Mouse (Mus musculus): ENCODE results near the gene Hdlbp. TPM values are rescaled to one million over a fixed set of nuclear protein-coding genes. Genes with fewer than 3 reads are reported as not detected.
A peak's percentile ranks its signal among the peaks of the same experiment; 100 is the strongest.

Hdlbp gene
- 226 and 232 TPM in 2 replicates for polyA plus RNA-seq (2011; ENCODE audit: insufficient read depth, insufficient read length, low read depth, missing spikeins)

- Histone ChIP-seq H3K9me3 (replicated peaks; ENCODE audit: control insufficient read depth, insufficient read depth, low read length, poor library complexity, severe bottlenecking) (no peaks in the 10 kb centered on the region), H3K9ac (ENCODE audit: low read depth, poor library complexity, severe bottlenecking) (peak within 1 kb of the TSS; percentile 75), H3K36me3 (ENCODE audit: control insufficient read depth, insufficient read depth, low read length, poor library complexity, severe bottlenecking) (no peaks in the 10 kb centered on the region), H3K27me3 (ENCODE audit: control insufficient read depth, insufficient read depth, low read length, poor library complexity, severe bottlenecking) (no peaks in the 10 kb centered on the region), H3K4me3 (ENCODE audit: low read depth, low read length) (peak within 1 kb of the TSS; percentile 88), H3K27ac (ENCODE audit: insufficient read depth, low read length) (peak within 1 kb of the TSS; percentile 81), H3K4me1 (ENCODE audit: control insufficient read depth, insufficient read depth, low read length) (no peaks in the 10 kb centered on the region)
- TF ChIP-seq EP300 (IDR thresholded peaks at IDR 0.05; ENCODE audit: insufficient read depth, low read depth, low read length), result 0 out of 2 replicates have a peak, but pooled peaks have one; percentile 41
- TF ChIP-seq POLR2A (IDR thresholded peaks at IDR 0.05; ENCODE audit: insufficient read depth, low read length), result peak; percentile 64
- no peak for TF ChIP-seq CTCF (IDR thresholded peaks at IDR 0.05; ENCODE audit: low read depth, low read length)
These were observed at the start of gene Hdlbp for GRCm38 (mm10) chr1:93478586-93479475. Gene Hdlbp, minus strand, starts transcription at chr1:93478815.

GRCm38 (mm10) chr1:93522325-93522724 lies 43.7 kb upstream of the Hdlbp start:
- H3K4me3 ChIP-seq (ENCODE audit: low read depth, low read length), result no peak overlapping the region
- no peak overlapping the region for H3K27ac ChIP-seq (ENCODE audit: insufficient read depth, low read length)
- H3K4me1 ChIP-seq (ENCODE audit: control insufficient read depth, insufficient read depth, low read length), result no peaks in the 10 kb centered on the region
- no peak for TF ChIP-seq POLR2A (IDR thresholded peaks at IDR 0.05; ENCODE audit: insufficient read depth, low read length)
- TF ChIP-seq EP300 (IDR thresholded peaks at IDR 0.05; ENCODE audit: insufficient read depth, low read depth, low read length), result no peak
- no peak for TF ChIP-seq CTCF (IDR thresholded peaks at IDR 0.05; ENCODE audit: low read depth, low read length)
- H3K9me3 ChIP-seq (replicated peaks; ENCODE audit: control insufficient read depth, insufficient read depth, low read length, poor library complexity, severe bottlenecking), result no peaks in the 10 kb centered on the region
- H3K9ac ChIP-seq (ENCODE audit: low read depth, poor library complexity, severe bottlenecking), result no peak overlapping the region
- H3K36me3 ChIP-seq (ENCODE audit: control insufficient read depth, insufficient read depth, low read length, poor library complexity, severe bottlenecking), result no peaks in the 10 kb centered on the region
- H3K27me3 ChIP-seq (ENCODE audit: control insufficient read depth, insufficient read depth, low read length, poor library complexity, severe bottlenecking), result no peaks in the 10 kb centered on the region

GRCm38 (mm10) chr1:93521491-93521890 lies 42.9 kb upstream of the Hdlbp start:
- Histone ChIP-seq H3K27ac (ENCODE audit: insufficient read depth, low read length) (no peak overlapping the region), H3K4me1 (ENCODE audit: control insufficient read depth, insufficient read depth, low read length) (no peaks in the 10 kb centered on the region), H3K36me3 (ENCODE audit: control insufficient read depth, insufficient read depth, low read length, poor library complexity, severe bottlenecking) (no peaks in the 10 kb centered on the region), H3K27me3 (ENCODE audit: control insufficient read depth, insufficient read depth, low read length, poor library complexity, severe bottlenecking) (no peaks in the 10 kb centered on the region), H3K9me3 (replicated peaks; ENCODE audit: control insufficient read depth, insufficient read depth, low read length, poor library complexity, severe bottlenecking) (no peaks in the 10 kb centered on the region), H3K4me3 (ENCODE audit: low read depth, low read length) (no peak overlapping the region), H3K9ac (ENCODE audit: low read depth, poor library complexity, severe bottlenecking) (no peak overlapping the region)
- no peak for TF ChIP-seq CTCF (IDR thresholded peaks at IDR 0.05; ENCODE audit: low read depth, low read length)
- no peak for TF ChIP-seq EP300 (IDR thresholded peaks at IDR 0.05; ENCODE audit: insufficient read depth, low read depth, low read length)
- no peak for TF ChIP-seq POLR2A (IDR thresholded peaks at IDR 0.05; ENCODE audit: insufficient read depth, low read length)

- H3K4me3 ChIP-seq (ENCODE audit: low read depth, low read length), result no peak overlapping the region
- TF ChIP-seq EP300 (IDR thresholded peaks at IDR 0.05; ENCODE audit: insufficient read depth, low read depth, low read length) (no peak), CTCF (IDR thresholded peaks at IDR 0.05; ENCODE audit: low read depth, low read length) (no peak), POLR2A (IDR thresholded peaks at IDR 0.05; ENCODE audit: insufficient read depth, low read length) (no peak)
- H3K36me3 ChIP-seq (ENCODE audit: control insufficient read depth, insufficient read depth, low read length, poor library complexity, severe bottlenecking), result 0 out of 2 replicates have a peak, but pooled peaks cover 2% of the 10 kb centered on the region
- H3K4me1 ChIP-seq (ENCODE audit: control insufficient read depth, insufficient read depth, low read length), result no peaks in the 10 kb centered on the region
- no peaks in the 10 kb centered on the region for H3K9me3 ChIP-seq (replicated peaks; ENCODE audit: control insufficient read depth, insufficient read depth, low read length, poor library complexity, severe bottlenecking)
- H3K27ac ChIP-seq (ENCODE audit: insufficient read depth, low read length), result no peak overlapping the region
- H3K9ac ChIP-seq (ENCODE audit: low read depth, poor library complexity, severe bottlenecking), result no peak overlapping the region
- H3K27me3 ChIP-seq (ENCODE audit: control insufficient read depth, insufficient read depth, low read length, poor library complexity, severe bottlenecking), result no peaks in the 10 kb centered on the region
These were observed 34.6 kb upstream of the Hdlbp start for GRCm38 (mm10) chr1:93513221-93513620.

- H3K4me1 ChIP-seq (ENCODE audit: control insufficient read depth, insufficient read depth, low read length), result no peaks in the 10 kb centered on the region
These were observed 33.7 kb upstream of the Hdlbp start for GRCm38 (mm10) chr1:93512351-93512690.

More at GRCm38 (mm10) chr1:93512351-93512690, 33.7 kb upstream of the Hdlbp start:
- peak overlapping the region; percentile 39 for H3K9ac ChIP-seq (ENCODE audit: low read depth, poor library complexity, severe bottlenecking)
- H3K9me3 ChIP-seq (replicated peaks; ENCODE audit: control insufficient read depth, insufficient read depth, low read length, poor library complexity, severe bottlenecking), result no peaks in the 10 kb centered on the region
- peak overlapping the region; percentile 72 for H3K4me3 ChIP-seq (ENCODE audit: low read depth, low read length)
- H3K36me3 ChIP-seq (ENCODE audit: control insufficient read depth, insufficient read depth, low read length, poor library complexity, severe bottlenecking), result peaks cover 6% of the 10 kb centered on the region
- H3K27ac ChIP-seq (ENCODE audit: insufficient read depth, low read length), result no peak overlapping the region
- H3K27me3 ChIP-seq (ENCODE audit: control insufficient read depth, insufficient read depth, low read length, poor library complexity, severe bottlenecking), result no peaks in the 10 kb centered on the region
- TF ChIP-seq CTCF (IDR thresholded peaks at IDR 0.05; ENCODE audit: low read depth, low read length) (no peak), EP300 (IDR thresholded peaks at IDR 0.05; ENCODE audit: insufficient read depth, low read depth, low read length) (no peak), POLR2A (IDR thresholded peaks at IDR 0.05; ENCODE audit: insufficient read depth, low read length) (no peak)
